Mouse (Mus musculus): Measurements from ENCODE around the gene Gm7971. TPM values are rescaled to one million over a fixed set of nuclear protein-coding genes. Genes with fewer than 3 reads are reported as not detected.
"Not testable (repeated sequence)": the region's sequence is repeated elsewhere in the genome, so short reads cannot be mapped to it uniquely, and the experiment has no call there.

Gene Gm7971
- polyA plus RNA-seq (2014; fragmentation: Nextera tagmentation; extraction: Ambion mirVana): not detected in 2 replicates

DNA sequence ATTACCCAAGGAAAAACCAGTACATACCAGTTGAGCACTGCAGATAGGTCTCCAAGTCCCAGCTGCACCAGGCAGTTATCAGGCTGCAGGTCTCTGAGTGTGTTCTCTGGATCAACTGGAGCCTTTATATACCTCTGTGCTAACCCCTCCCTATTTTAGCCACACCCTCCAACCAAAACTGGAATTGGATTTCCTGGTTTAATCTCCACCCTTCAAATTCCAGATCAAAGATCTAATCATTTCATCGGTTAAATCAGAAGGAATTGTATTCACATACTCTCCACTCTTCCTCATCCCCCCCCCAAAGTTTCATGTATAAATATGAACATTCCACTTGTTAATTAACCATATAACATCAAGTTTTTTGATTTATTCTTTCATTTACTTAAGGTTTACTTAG, at the start of gene Gm7971:
TSS of gene Gm7971 (minus strand) at position 101 of the 400 bp plus-strand sequence.
- not testable (repeated sequence) for H3K9ac ChIP-seq (ENCODE audit: low read depth, low read length); H3K27ac ChIP-seq (ENCODE audit: low read depth, low read length); H3K4me1 ChIP-seq (ENCODE audit: control insufficient read depth, insufficient read depth, low read length); H3K36me3 ChIP-seq (ENCODE audit: control insufficient read depth, insufficient read depth, low read length); H3K27me3 ChIP-seq (ENCODE audit: control insufficient read depth, insufficient read depth, low read length); H3K9me3 ChIP-seq (ENCODE audit: control insufficient read depth, low read length); ATAC-seq (ENCODE audit: low FRiP score, low TSS enrichment); H3K4me3 ChIP-seq (ENCODE audit: low read length); H3K4me2 ChIP-seq (replicated peaks; ENCODE audit: low read depth, low read length)
- WGBS: no CpG with 5 or more reads among the region's 1 CpGs

Other genes with a start within 250 kb of the Gm7971 start
- not detected in 2 replicates for gene D5Ertd577e, start 138.1 kb downstream of the Gm7971 start, polyA plus RNA-seq (2014; fragmentation: Nextera tagmentation; extraction: Ambion mirVana)
- not detected in 2 replicates for gene Gm3286, start 84.1 kb downstream of the Gm7971 start, polyA plus RNA-seq (2014; fragmentation: Nextera tagmentation; extraction: Ambion mirVana)
- not detected in 2 replicates for gene Gm7978, start 141.3 kb upstream of the Gm7971 start, polyA plus RNA-seq (2014; fragmentation: Nextera tagmentation; extraction: Ambion mirVana)
- not detected in 2 replicates for gene Gm7982, start 147.1 kb upstream of the Gm7971 start, polyA plus RNA-seq (2014; fragmentation: Nextera tagmentation; extraction: Ambion mirVana)
- gene E330014E10Rik, start 181.1 kb upstream of the Gm7971 start, polyA plus RNA-seq (2014; fragmentation: Nextera tagmentation; extraction: Ambion mirVana): not detected in 2 replicates

All from kidney, embryonic 14.5 days (tissue).